Mouse (Mus musculus): Measurements from ENCODE around the gene Zfp296.

Zfp296 gene

DNA sequence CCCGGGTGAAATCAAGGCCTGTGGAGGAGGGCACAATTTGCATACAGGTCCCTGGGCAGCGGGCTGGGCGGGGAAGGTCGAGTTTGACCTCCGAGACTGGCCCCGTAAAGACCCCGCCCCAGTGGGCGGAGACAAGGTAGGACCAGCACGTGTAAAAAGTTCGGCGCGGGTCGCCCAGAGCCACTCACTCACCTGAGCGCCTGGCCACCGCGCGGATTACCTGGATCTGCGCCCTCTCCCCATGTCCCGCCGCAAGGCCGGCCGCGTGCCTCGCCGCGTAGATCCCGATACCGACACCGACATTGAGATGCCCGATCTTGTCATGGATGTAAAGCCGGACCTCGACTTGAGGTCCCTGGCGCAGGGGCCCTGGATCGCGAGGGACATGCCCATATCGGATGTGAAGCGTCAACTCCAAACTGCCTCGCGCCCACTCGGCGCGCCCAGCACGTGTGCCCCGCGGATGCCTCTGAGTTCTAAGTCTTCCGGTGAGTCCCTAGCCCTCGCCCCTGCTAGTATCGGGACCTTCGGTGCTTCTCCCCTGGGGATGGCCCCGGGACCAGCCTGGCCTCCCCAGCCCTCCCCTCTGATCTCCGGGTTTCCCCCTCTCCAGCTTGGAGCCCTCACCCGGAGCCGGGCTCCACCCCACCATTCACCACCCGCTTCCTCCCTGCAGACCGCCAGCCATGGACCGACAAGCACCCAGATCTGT lies at the start of gene Zfp296, which contains the start of gene Gemin7:
Gene Zfp296, plus strand, starts transcription at position 147 of the 712 bp plus-strand sequence.
Gene Gemin7, minus strand, starts transcription at position 455 of the 712 bp plus-strand sequence.
- peak; percentile 30 to 35 for DNase-seq

DNA sequence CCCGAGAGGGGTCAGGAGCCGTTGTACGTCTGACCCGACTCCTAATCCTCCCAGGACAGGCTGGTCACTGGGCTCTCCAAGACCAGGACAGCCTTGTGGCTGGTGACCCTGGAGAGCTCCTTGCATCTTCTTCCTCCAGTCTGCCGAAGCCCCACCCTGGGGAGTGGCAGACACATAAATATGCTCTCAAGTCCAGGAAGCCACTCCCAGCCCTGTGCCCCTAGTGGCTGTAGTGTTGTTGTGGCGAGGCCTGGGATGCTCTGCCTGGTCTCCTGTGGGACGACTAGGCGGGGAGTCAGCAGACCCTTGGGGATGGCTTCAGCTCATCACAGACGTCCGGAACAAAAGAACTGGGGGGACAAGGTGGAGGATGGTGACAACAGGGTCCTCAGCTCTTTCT lies 46.0 kb upstream of the Zfp296 start:
- no peak for DNase-seq

DNA sequence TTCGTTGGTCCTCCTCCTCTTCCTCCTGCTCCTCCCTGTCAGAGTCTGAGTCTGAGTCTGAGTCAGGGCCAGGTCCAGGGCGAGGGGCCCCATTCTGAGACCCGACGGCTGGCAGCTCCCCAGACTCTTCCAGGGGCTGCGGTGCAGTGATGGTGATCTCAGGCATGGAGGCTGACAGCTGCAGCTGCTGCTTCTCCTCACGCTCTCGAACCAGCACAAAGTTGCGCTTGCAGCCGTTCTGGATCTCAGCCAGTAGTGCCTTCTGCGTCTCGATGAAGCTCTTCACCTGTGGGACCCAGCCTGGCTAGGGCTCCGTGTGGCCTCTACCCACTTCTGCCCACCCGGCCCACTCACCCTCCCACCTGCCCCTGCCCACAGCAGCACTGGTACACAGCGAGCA lies 44.8 kb upstream of the Zfp296 start:
- DNase-seq = no peak

DNA sequence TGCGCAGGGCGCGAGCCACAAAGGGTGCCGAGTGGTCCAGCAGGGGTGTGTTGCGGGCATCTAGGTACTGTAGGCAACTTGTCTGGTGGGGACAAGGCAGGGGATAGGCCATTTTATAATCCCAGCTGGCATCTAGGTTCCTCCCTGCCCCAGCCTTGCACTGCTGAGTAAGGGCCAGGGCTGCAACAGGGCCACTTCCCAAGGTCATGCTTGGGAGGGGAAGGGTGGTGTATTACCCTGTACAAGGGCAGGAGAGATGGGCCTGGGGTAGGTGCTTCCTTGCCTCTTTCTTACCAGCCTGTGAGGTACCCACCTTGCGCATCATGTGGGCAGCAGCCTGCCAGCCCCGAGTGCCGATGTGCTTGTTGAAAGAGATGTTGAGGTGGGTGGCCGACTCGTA lies 42.4 kb upstream of the Zfp296 start:
- no peak for DNase-seq

DNA sequence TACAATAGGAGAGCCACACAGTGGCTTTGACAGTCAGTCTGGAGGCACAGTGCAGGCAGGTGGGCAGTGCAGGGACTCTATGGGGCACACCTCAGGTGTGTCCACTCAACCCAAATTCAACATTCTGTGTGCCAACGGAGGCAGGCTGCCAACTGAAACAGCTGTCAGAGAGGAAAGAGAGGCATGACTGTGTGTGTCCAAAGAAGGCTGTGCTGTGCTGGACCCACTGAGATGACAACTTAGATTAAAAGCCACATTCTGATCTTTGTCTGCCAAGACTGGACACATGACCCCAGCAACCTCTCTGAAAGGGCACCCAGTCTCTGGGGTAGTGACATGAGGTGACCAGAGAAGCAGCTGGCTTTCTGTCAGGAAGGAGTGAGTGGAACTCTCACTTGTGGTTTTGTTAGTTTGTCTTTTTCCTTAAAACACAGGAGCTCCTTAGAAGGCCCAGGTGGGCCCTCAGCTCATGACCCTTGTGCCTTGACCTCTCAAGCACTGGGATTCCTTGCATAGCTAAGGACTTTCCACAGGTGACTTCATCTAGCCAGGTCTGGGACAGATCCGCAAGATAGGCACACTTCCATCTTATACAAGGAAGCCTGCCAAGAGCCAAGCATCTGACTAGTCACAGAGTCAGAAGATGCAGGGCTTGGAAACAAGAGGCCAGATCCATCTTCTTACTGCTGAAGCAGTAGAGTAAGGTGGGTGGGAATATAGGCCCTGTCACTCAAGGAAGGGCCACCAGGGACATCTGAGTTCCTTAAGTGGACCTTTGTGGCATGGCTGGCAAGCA lies 36.1 kb upstream of the Zfp296 start:
- DNase-seq = peak; percentile 38 to 39

DNA sequence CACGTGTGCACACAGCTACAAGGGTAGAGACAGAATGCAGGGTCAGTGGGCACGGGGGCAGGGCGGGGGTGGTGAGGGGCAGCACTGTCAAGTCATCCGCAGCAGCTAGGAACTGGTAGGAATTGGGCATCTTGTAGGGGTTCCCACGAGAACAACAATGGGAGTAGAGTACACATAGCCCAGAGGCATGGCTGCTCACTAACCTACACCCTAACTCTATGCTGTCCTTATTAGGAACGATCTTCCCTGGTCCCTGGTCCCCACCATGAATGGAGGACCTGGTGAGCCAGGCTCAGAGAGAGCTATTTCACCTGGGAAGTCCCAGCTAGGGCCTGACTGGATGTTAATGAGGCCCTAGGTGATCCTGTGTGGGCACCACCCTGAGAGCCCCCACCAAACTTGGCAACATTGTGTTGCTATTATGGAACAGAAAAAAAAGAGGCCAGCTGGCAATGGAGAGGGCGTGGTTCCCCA lies 35.4 kb upstream of the Zfp296 start:
- DNase-seq = no peak

DNA sequence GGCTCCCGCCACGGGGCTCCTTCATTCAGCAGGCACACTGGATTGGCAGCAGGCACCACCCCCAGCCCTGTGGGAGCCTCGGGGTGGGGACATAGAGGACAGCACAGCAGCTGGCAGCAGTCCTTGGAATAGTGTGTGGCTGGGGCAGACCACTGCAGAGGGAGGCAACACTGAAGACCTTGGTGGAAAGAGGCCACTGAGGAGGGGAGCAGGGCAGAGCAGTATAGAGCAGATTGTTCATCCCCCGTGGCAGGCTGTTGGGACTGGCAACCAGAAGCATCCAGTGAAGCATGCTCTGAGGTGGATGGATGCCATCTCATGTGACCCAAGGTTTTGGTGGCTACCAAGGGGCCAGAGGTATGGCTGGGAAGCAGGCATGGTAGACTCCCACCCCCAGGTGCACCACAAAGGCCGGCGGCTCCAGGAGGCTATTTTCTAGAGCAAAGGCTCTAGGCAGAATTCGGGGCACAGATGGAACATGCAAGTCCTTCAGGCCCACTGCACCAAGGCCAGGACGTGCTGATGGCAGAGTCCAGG lies 34.9 kb upstream of the Zfp296 start:
- DNase-seq = peak; percentile 62 to 66

DNA sequence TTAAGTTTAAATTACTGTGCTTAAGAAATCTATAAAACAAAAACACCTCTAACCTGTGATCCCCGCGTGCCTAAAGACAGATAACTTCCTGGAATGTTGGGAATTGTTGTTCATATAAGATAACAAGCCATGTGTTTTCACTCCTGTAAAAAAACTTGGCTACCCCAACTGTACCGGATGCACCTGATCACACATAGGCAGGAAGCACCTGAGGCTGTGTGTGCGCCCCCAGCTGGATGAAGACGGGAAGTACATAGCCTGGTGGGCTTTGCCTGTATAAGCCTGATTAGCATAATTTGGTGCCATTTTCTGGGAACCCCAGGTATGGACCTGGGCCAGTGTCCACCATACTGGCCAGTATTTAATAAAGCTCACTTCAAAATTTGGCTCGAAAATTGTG lies 33.5 kb upstream of the Zfp296 start:
- no peak for DNase-seq

DNA sequence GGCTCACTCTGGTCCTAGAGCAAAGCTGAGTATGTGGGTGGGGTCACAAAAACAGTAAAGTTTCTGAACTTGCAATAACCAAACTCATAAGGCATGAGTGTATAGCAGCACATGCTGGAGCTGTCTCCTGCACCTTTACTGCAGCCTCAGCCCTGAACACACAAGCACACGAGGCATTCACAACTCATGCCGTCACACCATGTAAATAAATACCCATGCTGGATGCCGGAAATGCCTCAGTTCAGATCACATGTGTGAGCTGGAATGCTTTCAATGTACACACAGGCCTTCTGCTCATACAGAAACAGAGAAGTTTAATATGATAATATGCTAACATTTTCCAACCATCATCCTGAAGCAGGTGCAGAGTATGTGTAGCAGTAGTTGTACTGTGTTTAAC lies 31.1 kb upstream of the Zfp296 start:
- no peak for DNase-seq

DNA sequence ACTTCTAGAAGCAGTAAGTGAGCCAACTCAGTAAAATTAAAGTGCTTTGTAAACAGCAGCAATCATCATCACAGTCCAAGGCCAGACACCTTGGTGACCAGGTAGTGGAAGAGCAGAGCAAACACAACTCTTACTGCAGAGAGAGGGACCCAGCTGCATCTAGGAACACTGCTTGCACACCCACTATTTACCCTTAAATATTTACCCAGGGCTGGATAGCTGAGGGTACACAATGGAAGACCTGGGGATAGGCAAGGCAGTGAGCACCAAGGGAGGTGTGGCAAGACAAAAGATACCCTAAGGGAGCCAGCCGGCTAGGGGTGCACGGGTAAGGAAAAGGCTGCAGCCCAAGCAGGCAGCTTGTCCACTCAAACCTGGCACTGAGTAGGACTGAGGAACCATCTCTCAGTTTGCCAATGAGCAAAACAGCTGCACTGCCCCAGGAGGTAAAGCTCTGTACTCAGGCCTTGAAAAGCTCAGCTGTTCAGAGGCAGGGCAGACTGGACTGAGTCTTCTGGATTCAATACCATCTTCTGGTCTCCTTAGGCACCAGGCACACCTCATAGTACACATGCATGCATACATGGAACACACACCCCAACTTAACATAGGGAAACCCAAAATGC lies 29.6 kb upstream of the Zfp296 start:
- DNase-seq = no peak

DNA sequence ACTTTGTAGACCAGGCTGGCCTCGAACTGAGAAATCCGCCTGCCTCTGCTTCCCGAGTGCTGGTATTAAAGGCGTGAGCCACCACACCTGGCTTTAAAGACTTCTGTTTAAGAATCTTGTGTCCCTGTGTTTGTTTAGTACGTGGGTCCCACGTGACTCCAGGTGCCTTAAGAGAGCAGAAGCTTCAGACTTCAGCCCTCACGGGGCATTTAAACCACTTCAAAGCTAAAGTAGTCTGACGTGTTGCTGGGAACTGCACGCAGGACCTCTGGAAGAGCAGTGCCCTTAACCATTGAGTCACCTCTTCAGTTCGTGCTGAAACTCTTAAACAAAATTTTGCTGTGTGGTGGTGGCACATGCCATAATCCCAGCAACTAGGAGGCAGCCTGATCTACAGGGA lies 27.7 kb upstream of the Zfp296 start:
- no peak for DNase-seq

DNA sequence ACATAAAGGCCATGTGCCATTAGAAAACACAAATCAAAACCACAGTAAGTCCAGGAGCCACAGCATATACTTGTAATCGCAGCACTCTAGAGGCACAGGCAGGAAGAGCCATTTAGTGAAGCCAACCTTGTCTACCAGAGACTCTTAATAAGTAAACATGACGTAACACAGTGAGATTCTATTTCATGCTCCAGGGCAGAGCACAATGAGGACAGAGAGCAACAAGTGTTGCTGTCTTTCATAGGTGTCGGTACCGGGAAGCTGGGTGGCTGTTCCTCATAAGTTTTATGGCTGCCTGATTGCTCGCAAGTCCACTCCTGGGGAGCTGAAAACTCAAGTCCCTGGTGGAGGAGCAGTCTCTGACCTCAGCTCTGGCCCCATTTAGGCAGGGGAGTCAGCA lies 25.5 kb upstream of the Zfp296 start:
- no peak for DNase-seq

DNA sequence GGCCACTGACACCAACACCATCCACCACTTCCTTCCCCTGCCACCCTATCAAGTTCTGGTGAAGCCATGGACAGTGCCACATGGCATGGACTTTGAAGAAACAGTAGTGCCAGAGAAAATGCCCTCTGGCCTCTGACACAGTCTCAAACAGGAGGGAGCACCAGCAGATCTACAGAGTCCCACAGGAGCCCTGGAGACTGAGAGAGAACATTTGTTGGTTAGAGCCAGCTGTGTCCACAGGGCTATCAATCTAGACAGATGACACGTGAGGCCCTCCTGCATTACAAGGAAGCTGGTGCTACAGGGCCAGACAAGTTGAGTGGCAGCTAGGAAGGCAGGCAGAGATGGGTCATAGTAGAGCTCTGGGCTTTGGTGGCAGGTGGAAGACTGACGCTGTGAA lies 24.6 kb upstream of the Zfp296 start:
- no peak for DNase-seq

DNA sequence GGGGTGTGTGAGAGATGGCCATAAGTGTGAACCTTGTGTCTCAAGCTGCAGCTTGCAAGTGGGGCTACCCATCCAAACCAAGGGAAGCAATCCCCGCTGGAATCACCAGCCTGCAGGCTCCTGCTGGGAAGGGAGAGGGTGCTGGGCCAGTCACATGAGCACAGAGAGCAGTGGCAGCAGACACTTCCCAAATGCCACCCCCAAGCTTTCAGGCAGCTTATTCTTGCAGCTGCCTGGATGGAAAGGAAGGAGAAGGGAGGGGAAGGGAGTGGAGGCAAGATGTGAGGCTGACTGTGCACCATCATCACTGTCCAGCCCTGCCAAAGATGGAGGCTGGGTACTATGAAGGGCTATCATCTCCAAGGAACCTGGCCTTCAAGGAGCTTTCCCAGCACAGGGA lies 22.9 kb upstream of the Zfp296 start:
- no peak for DNase-seq

DNA sequence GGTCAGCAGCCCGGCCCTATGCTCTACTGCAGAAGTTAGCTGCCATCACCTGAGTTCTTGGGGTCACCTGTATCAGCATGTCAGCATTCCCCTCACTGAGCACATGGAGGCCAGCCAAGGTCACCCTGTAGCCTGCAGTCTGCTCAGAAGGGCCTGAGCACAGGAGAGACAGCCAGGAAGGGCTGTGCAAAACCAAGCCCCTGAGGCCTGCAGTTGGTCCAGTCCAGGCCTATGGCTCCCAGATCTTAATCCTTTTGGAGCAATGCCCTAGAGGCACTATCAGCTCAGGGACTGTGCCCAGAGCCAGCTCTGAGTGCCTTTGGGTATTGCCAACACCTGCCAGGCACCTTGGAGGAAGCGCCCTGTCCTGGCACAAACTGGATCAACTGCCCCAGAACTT lies 20.0 kb upstream of the Zfp296 start:
- peak in 1 of 2 experiments; percentile 31 for DNase-seq

DNA sequence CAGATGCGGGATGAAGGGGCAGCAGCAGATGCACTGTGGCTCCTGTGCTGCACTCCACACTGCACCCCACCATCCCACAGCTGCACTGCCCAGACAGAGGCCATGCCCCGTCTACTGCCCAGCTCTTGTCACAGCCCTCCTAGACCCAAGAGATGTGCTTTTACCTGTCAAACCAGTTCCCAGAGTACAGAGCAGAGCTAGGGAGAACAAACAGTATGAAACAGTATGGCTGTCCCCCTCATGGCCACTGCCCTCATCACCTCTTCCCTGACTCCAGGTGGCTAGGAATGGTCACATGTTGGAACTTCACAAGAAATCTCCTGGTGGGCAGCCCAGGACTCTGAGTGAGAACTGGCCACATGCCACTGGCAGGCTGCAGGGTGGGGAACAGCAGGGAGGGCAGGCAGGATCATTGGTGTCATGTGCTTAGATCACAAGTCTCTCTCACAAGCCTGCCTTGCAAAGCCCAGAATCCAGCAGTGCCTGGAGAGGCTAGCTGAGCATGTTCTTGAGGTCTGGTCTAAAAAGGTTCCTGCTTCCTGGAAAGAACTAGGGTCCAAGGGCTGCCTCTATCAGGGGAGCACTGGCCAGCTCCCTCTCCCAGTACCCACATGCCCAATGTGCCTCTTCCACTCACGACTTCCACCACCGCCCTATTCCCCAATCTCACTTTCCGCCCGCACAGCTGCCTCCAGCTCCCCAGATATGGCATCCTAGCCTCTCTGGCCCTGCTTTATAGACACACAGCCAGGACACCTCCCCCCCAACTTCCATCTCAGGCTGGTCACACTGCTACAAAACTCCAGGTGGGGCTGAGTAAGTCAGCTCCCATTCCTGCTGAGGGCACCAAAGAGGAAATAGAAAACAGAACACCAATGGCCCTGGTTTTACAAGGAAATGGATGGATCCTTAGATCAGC lies 18.8 kb upstream of the Zfp296 start:
- DNase-seq = no peak

DNA sequence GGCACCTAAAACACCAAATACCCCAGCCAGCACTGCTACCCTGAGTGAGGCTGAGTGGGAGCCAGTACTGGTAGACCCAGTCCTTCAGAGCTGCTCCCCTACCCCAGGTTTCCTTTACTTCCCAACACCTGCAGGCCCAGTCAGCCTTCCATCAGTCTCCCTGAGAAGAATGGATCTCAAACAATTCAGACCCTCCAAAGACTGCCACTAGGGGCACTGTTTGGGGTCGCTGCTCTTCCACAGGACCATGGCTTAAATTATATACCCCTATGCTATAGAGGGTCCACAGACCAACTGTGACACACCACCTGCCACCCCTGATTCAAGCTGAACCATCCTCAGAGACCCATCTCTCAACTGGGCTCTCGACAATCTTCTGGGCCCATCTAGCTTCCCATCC lies 18.1 kb upstream of the Zfp296 start:
- no peak for DNase-seq

DNA sequence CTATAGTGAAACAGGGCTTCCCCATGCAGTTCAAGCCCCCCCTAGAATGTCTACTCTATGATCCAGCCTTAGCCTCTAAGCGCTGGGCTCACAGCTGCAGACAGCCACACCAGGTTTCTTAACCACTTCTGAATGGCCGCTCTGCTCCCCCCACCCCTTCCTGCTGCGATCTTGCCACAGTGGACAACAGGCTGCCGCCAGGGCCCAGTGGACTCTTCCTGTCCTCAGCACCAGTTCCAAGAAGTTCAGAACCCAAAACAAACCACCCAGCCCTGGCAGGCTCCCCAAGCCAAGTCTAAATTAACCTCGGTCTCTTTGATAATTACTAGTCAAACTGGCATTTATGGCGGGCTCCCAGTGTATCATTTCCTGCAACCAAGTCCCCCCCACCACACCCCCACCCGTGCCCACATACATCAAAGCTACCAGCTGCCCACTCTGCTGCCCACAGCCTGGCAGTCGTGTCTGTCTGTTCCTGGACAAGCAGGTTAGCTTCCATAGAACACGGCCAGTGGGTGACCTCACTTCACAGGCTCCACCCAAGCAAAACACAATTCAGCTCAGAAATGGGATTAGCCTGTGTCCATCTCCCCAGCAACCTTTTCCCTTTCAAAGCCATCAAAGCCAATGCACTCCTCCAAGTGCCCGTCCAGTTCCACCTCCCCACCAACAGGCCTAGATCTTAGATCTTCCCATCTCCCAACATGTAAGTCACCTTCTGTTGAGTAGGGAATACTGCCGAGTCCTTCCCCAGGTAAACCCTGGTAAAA lies 16.4 kb upstream of the Zfp296 start:
- DNase-seq = no peak

DNA sequence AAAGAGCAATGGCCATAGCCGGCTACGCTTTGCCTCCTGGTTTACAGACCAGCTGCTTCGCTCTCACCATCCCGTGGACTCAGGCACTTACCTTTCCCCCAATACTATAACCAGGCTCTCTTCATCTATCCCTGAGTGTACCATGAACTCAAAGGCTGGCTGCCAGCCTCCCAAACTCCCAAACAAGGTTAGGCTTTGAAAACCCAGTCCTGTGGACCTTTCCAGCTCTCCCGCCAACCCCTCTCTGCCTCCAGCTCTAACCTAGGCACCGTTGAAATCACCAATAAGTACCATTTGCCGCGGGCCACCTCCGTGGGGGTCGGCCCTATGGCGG lies 15.7 kb upstream of the Zfp296 start:
- DNase-seq = no peak

DNA sequence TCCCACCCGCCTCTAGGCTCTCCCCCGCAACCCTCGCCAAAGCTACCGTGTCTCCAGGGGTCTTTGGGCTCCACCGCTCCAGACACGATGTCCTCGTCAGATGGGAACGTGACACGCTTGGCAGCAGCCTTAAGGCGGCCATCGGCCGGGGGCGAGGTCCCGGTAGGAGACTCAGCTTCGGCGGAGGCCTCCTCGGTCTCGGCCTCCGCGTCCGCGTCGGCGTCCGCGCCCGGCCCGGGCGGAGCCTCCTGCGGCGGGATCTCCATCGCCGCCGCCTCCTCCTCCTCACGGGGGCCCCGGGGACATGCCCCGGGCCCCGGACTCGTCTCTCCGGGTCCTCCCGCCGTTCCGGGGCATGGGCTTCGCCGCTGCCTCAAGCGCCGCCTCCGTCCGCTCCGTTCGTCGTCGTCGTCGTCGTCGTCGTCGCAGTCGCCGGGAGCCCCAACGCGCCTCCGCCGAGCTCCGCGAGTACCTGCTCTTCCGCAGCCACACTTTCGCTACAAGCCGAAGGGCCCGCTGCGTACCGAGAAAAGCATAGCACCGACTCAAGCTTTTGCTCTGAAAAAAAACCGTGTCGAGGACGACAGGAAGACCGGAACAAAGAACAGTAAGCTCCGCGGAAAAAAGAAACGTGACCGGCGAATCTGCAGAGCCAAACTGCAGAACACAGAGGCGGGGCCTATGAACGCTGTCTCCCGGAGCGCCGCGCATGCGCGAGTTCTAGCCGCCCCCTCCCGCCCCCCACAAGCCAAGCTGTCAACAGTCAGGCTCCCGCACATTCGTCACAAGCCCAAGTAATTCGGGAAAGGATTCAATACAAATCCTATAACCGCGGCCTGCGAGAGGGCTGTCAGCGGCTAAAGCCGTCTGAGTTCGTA lies 15.1 kb upstream of the Zfp296 start:
- peak; percentile 91 for DNase-seq
